Mouse (Mus musculus): ENCODE measurements around the gene Usp47. TPM values are rescaled to one million over a fixed set of nuclear protein-coding genes. Genes with fewer than 3 reads are reported as not detected.

Usp47 gene
- total RNA-seq, 2 experiments from 2014 or later = 64.1 to 73.5 TPM

GRCm38 (mm10) chr7:112103816-112104215, 80.5 kb downstream of the Usp47 start:
- intact Hi-C loops (cut with DNase I) = no loop called here
- no peak overlapping the region for H3K27ac ChIP-seq
- no peak for DNase-seq (ENCODE audit: extremely low spot score in 1 of 2, low spot score in 2 of 2)
- no peak for TF ChIP-seq CTCF (IDR thresholded peaks at IDR 0.05)
- no peak overlapping the region for H3K4me3 ChIP-seq

- DNase-seq (ENCODE audit: extremely low spot score in 1 of 2, low spot score in 2 of 2) = no peak
- Histone ChIP-seq H3K27ac (no peak overlapping the region), H3K4me3 (no peak overlapping the region)
- TF ChIP-seq CTCF (IDR thresholded peaks at IDR 0.05) = no peak
- intact Hi-C loops (cut with DNase I) = no loop called here
Measured at GRCm38 (mm10) chr7:112108757-112109156, 85.5 kb downstream of the Usp47 start.

- intact Hi-C loops (cut with DNase I) = no loop called here
- Histone ChIP-seq H3K27ac (no peak overlapping the region; the same call in 1 of the 2 replicates), H3K4me3 (no peak overlapping the region)
- DNase-seq (ENCODE audit: extremely low spot score in 1 of 2, low spot score in 2 of 2) = no peak
- TF ChIP-seq CTCF (IDR thresholded peaks at IDR 0.05) = no peak
Measured at GRCm38 (mm10) chr7:112110638-112111372, 87.5 kb downstream of the Usp47 start.

- H3K4me3 ChIP-seq = no peak overlapping the region
- TF ChIP-seq CTCF (IDR thresholded peaks at IDR 0.05) = no peak
- peak overlapping the region; percentile 5; the same call in 1 of the 2 replicates for H3K27ac ChIP-seq
- intact Hi-C loops (cut with DNase I) = no loop called here
- DNase-seq (ENCODE audit: extremely low spot score in 1 of 2, low spot score in 2 of 2) = no peak
Measured at GRCm38 (mm10) chr7:112117501-112117900, 94.2 kb downstream of the Usp47 start.

GRCm38 (mm10) chr7:112118086-112118485, 94.8 kb downstream of the Usp47 start:
- H3K27ac ChIP-seq = no peak overlapping the region; the same call in 1 of the 2 replicates
- no peak for TF ChIP-seq CTCF (IDR thresholded peaks at IDR 0.05)
- DNase-seq (ENCODE audit: extremely low spot score in 1 of 2, low spot score in 2 of 2) = no peak
- no peak overlapping the region for H3K4me3 ChIP-seq
- intact Hi-C loops (cut with DNase I) = no loop called here

- no peak for DNase-seq (ENCODE audit: extremely low spot score in 1 of 2, low spot score in 2 of 2)
- Histone ChIP-seq H3K27ac (peak overlapping the region; percentile 13; the same call in 1 of the 2 replicates), H3K4me3 (no peak overlapping the region)
- TF ChIP-seq CTCF (IDR thresholded peaks at IDR 0.05) = no peak
- intact Hi-C loops (cut with DNase I) = no loop called here
Measured at GRCm38 (mm10) chr7:112119248-112119647, 95.9 kb downstream of the Usp47 start.

GRCm38 (mm10) chr7:112120861-112121810, 97.8 kb downstream of the Usp47 start:
- no peak for TF ChIP-seq CTCF (IDR thresholded peaks at IDR 0.05)
- no peak overlapping the region for H3K4me3 ChIP-seq
- DNase-seq (ENCODE audit: extremely low spot score in 1 of 2, low spot score in 2 of 2) = no peak
- peak overlapping the region; percentile 83; the same call in 1 of the 2 replicates for H3K27ac ChIP-seq
- intact Hi-C loops (cut with DNase I) = no loop called here

GRCm38 (mm10) chr7:112121866-112122500, 98.7 kb downstream of the Usp47 start:
- intact Hi-C loops (cut with DNase I) = loop anchor here (2.0 kb wide), 2 partner anchors 51 to 117 kb away; no protein-coding TSS in a partner anchor
- TF ChIP-seq CTCF (IDR thresholded peaks at IDR 0.05) = no peak

GRCm38 (mm10) chr7:112123612-112124011, 100.3 kb downstream of the Usp47 start:
- peak in 1 of 2 experiments; percentile 52 for DNase-seq (ENCODE audit: extremely low spot score in 1 of 2, low spot score in 2 of 2)
- TF ChIP-seq CTCF (IDR thresholded peaks at IDR 0.05) = no peak
- H3K27ac ChIP-seq = peak overlapping the region; percentile 83
- intact Hi-C loops (cut with DNase I) = loop anchor here (1.0 to 2.0 kb wide), 4 partner anchors 42 to 213 kb away; no protein-coding TSS in a partner anchor
- H3K4me3 ChIP-seq = no peak overlapping the region

More at GRCm38 (mm10) chr7:112121866-112122500, 98.7 kb downstream of the Usp47 start:
- DNase-seq (ENCODE audit: extremely low spot score in 1 of 2, low spot score in 2 of 2) = no peak
- Histone ChIP-seq H3K4me3 (no peak overlapping the region), H3K27ac (peak overlapping the region; percentile 83)

- Histone ChIP-seq H3K4me3 (no peak overlapping the region), H3K27ac (peak overlapping the region; percentile 96)
- intact Hi-C loops (cut with DNase I) = no loop called here
- no peak for TF ChIP-seq CTCF (IDR thresholded peaks at IDR 0.05)
- no peak for DNase-seq (ENCODE audit: extremely low spot score in 1 of 2, low spot score in 2 of 2)
Measured at GRCm38 (mm10) chr7:112125625-112126260, 102.4 kb downstream of the Usp47 start.

- intact Hi-C loops (cut with DNase I) = no loop called here
- no peak for TF ChIP-seq CTCF (IDR thresholded peaks at IDR 0.05)
- Histone ChIP-seq H3K27ac (peak overlapping the region; percentile 67), H3K4me3 (no peak overlapping the region)
- DNase-seq (ENCODE audit: extremely low spot score in 1 of 2, low spot score in 2 of 2) = no peak
Measured at GRCm38 (mm10) chr7:112127085-112127637, 103.9 kb downstream of the Usp47 start.

Measured in left cerebral cortex, adult 2 months (tissue).